Mouse (Mus musculus): ENCODE data around the gene Numa1.
A peak's percentile ranks its signal among the peaks of the same experiment; 100 is the strongest.
"Not testable (repeated sequence)": the region's sequence is repeated elsewhere in the genome, so short reads cannot be mapped to it uniquely, and the experiment has no call there.

Gene Numa1

GRCm38 (mm10) chr7:101985081-101985480, 51.2 kb downstream of the Numa1 start:
- DNase-seq (ENCODE audit: low spot score), result no peak

- DNase-seq (ENCODE audit: low spot score), result no peak
Observed at GRCm38 (mm10) chr7:101994241-101994640, 60.3 kb downstream of the Numa1 start.

GRCm38 (mm10) chr7:101998194-101998927, 64.5 kb downstream of the Numa1 start:
- peak; percentile 93 for DNase-seq (ENCODE audit: low spot score)

- DNase-seq (ENCODE audit: low spot score), result no peak
Observed at GRCm38 (mm10) chr7:101999461-102000151, 65.7 kb downstream of the Numa1 start.

GRCm38 (mm10) chr7:102000296-102000695, 66.4 kb downstream of the Numa1 start:
- DNase-seq (ENCODE audit: low spot score), result no peak

GRCm38 (mm10) chr7:102000921-102001630, 67.2 kb downstream of the Numa1 start:
- DNase-seq (ENCODE audit: low spot score), result peak; percentile 60

GRCm38 (mm10) chr7:102006520-102006919, 72.6 kb downstream of the Numa1 start:
- no peak for DNase-seq (ENCODE audit: low spot score)

GRCm38 (mm10) chr7:102011855-102012254, 77.9 kb downstream of the Numa1 start:
- DNase-seq (ENCODE audit: low spot score), result no peak

- no peak for DNase-seq (ENCODE audit: low spot score)
Observed at GRCm38 (mm10) chr7:102013416-102013815, 79.5 kb downstream of the Numa1 start.

- no peak for DNase-seq (ENCODE audit: low spot score)
Observed at GRCm38 (mm10) chr7:102014995-102015394, 81.1 kb downstream of the Numa1 start.

- DNase-seq (ENCODE audit: low spot score), result no peak
Observed at GRCm38 (mm10) chr7:102016936-102017335, 83.0 kb downstream of the Numa1 start.

- DNase-seq (ENCODE audit: low spot score), result no peak
Observed at GRCm38 (mm10) chr7:102017452-102017851, 83.5 kb downstream of the Numa1 start.

- DNase-seq (ENCODE audit: low spot score), result no peak
Observed at GRCm38 (mm10) chr7:102018034-102018433, 84.1 kb downstream of the Numa1 start.

- DNase-seq (ENCODE audit: low spot score), result no peak
Observed at GRCm38 (mm10) chr7:102018590-102018989, 84.7 kb downstream of the Numa1 start, which contains the start of gene Il18bp. Il18bp (minus strand) TSS chr7:102018690.

- no peak for DNase-seq (ENCODE audit: low spot score)
Observed at GRCm38 (mm10) chr7:102019362-102019761, 85.5 kb downstream of the Numa1 start.

- DNase-seq (ENCODE audit: low spot score), result not testable (repeated sequence)
Observed at GRCm38 (mm10) chr7:102020934-102021333, 87.0 kb downstream of the Numa1 start.

- DNase-seq (ENCODE audit: low spot score), result no peak
Observed at GRCm38 (mm10) chr7:102023821-102024220, 89.9 kb downstream of the Numa1 start.

GRCm38 (mm10) chr7:102025187-102026119, 91.5 kb downstream of the Numa1 start:
- DNase-seq (ENCODE audit: low spot score), result no peak

GRCm38 (mm10) chr7:102034904-102035303, 101.0 kb downstream of the Numa1 start:
- no peak for DNase-seq (ENCODE audit: low spot score)

GRCm38 (mm10) chr7:102035534-102035933, 101.6 kb downstream of the Numa1 start:
- no peak for DNase-seq (ENCODE audit: low spot score)

GRCm38 (mm10) chr7:102037318-102037717, 103.4 kb downstream of the Numa1 start:
- no peak for DNase-seq (ENCODE audit: low spot score)

- no peak for DNase-seq (ENCODE audit: low spot score)
Observed at GRCm38 (mm10) chr7:102042314-102042713, 108.4 kb downstream of the Numa1 start.

All from testis, postnatal 10 days (tissue).